Mouse (Mus musculus) neural tube, embryonic 12.5 days (tissue): ENCODE data around the gene Prkd2. TPM values are rescaled to one million over a fixed set of nuclear protein-coding genes. Genes with fewer than 3 reads are reported as not detected.

Source experiments
- ATAC-seq: fragments of 200-750 bp; cut with Nextera tagmentation; 2 replicates; pipeline ENCODE4 v1.8.0; 2017; ENCODE audit warnings: low read depth, mild to moderate bottlenecking, moderate TSS enrichment, moderate library complexity; ENCODE audit not compliant: low FRiP score
- H3K27ac ChIP-seq: fragments of 300-500 bp; sonication (generic); 2 replicates; pipeline ENCODE4 v1.5.1; 2016
- H3K27me3 ChIP-seq: fragments of 300-500 bp; sonication (generic); replicated peaks from 2 replicates; pipeline ENCODE4 v1.6.1; 2016; ENCODE audit warnings: mild to moderate bottlenecking
- H3K36me3 ChIP-seq: fragments of 300-500 bp; sonication (generic); 2 replicates; pipeline ENCODE4 v1.6.1; 2016; ENCODE audit warnings: mild to moderate bottlenecking
- H3K4me1 ChIP-seq: fragments of 300-500 bp; sonication (generic); 2 replicates; pipeline ENCODE4 v1.6.1; 2016
- H3K4me2 ChIP-seq: fragments of 300-500 bp; sonication (generic); replicated peaks from 2 replicates; pipeline ENCODE4 v1.6.1; 2016; ENCODE audit warnings: mild to moderate bottlenecking
- H3K4me3 ChIP-seq: fragments of 300-500 bp; sonication (generic); 2 replicates; pipeline ENCODE4 v1.5.1; 2016
- H3K9ac ChIP-seq: fragments of 300-500 bp; sonication (generic); 2 replicates; pipeline ENCODE4 v1.6.1; 2016; ENCODE audit warnings: mild to moderate bottlenecking
- H3K9me3 ChIP-seq: fragments of 300-500 bp; sonication (generic); 2 replicates; pipeline ENCODE4 v1.6.1; 2016; ENCODE audit warnings: mild to moderate bottlenecking
- WGBS: fragments of 180-500 bp; shearing (Covaris S2); methylation state at CpG from one replicate; pipeline ENCODE4 v1.1.7; 2016; 5-methylcytosine and 5-hydroxymethylcytosine counted together
- polyA plus RNA-seq: library from polyadenylated mRNA; unstranded; fragments of >200 nt; fragmentation: Nextera tagmentation; extraction: Ambion mirVana; gene quantifications from 2 replicates; pipeline ENCODE4 v1.2.1, GENCODE M21; 2016

Gene Prkd2
- polyA plus RNA-seq, 1 experiment from 2014 or later: 10.4 TPM

- ATAC-seq: no peak
- 4% methylated on average over 17 of the region's 17 CpGs for WGBS
Observed at GRCm38 (mm10) chr7:16874190-16874589, 31.5 kb downstream of the Prkd2 start.

GRCm38 (mm10) chr7:16874756-16875309 is 32.1 kb downstream of the Prkd2 start:
- H3K4me2 ChIP-seq: peak overlapping the region; percentile 83
- H3K27ac ChIP-seq: peak overlapping the region; percentile 59
- H3K27me3 ChIP-seq: no peaks in the 10 kb centered on the region
- no peaks in the 10 kb centered on the region for H3K9me3 ChIP-seq
- peak; percentile 95 for ATAC-seq
- H3K4me3 ChIP-seq: peak overlapping the region; percentile 79
- H3K9ac ChIP-seq: peak overlapping the region; percentile 35; the same call in 1 of the 2 replicates
- peaks cover 20% of the 10 kb centered on the region for H3K4me1 ChIP-seq
- under 1% methylated on average over 33 of the region's 33 CpGs for WGBS
- peaks cover 10% of the 10 kb centered on the region; the same call in 1 of the 2 replicates for H3K36me3 ChIP-seq

More at GRCm38 (mm10) chr7:16874190-16874589, 31.5 kb downstream of the Prkd2 start:
- no peaks in the 10 kb centered on the region for H3K9me3 ChIP-seq
- 0 out of 2 replicates have a peak overlapping the region, but pooled peaks have one; percentile 35 for H3K9ac ChIP-seq
- no peaks in the 10 kb centered on the region for H3K27me3 ChIP-seq
- H3K36me3 ChIP-seq: peaks cover 7% of the 10 kb centered on the region; the same call in 1 of the 2 replicates
- peak overlapping the region; percentile 59 for H3K27ac ChIP-seq
- H3K4me1 ChIP-seq: peaks cover 23% of the 10 kb centered on the region
- peak overlapping the region; percentile 83 for H3K4me2 ChIP-seq
- H3K4me3 ChIP-seq: peak overlapping the region; percentile 79

GRCm38 (mm10) chr7:16875310-16875325 is 32.4 kb downstream of the Prkd2 start, which contains the start of gene Dact3:
Gene Dact3 (plus strand): TSS chr7:16875317.
- peaks cover 20% of the 10 kb centered on the region for H3K4me1 ChIP-seq
- peak within 1 kb of the TSS; percentile 88 for H3K9ac ChIP-seq
- ATAC-seq: no peak
- H3K9me3 ChIP-seq: no peaks in the 10 kb centered on the region
- 0% methylated on average over 1 of the region's 1 CpGs for WGBS
- H3K36me3 ChIP-seq: peaks cover 10% of the 10 kb centered on the region; the same call in 1 of the 2 replicates
- H3K4me3 ChIP-seq: peak within 1 kb of the TSS; percentile 79
- H3K27me3 ChIP-seq: no peaks in the 10 kb centered on the region
- peak within 1 kb of the TSS; percentile 83 for H3K4me2 ChIP-seq
- H3K27ac ChIP-seq: peak within 1 kb of the TSS; percentile 70

GRCm38 (mm10) chr7:16875326-16875725 is 32.6 kb downstream of the Prkd2 start:
- WGBS: 0% methylated on average over 39 of the region's 42 CpGs
- Histone ChIP-seq H3K36me3 (peaks cover 10% of the 10 kb centered on the region; the same call in 1 of the 2 replicates), H3K4me2 (peak overlapping the region; percentile 83), H3K27ac (peak overlapping the region; percentile 70), H3K27me3 (no peaks in the 10 kb centered on the region), H3K9ac (peak overlapping the region; percentile 88), H3K4me3 (peak overlapping the region; percentile 79), H3K9me3 (no peaks in the 10 kb centered on the region), H3K4me1 (peaks cover 22% of the 10 kb centered on the region)
- ATAC-seq: peak; percentile 55

- peaks cover 29% of the 10 kb centered on the region for H3K4me1 ChIP-seq
- no peak for ATAC-seq
Observed at GRCm38 (mm10) chr7:16876006-16876405, 33.3 kb downstream of the Prkd2 start.

GRCm38 (mm10) chr7:16876608-16877007 is 33.9 kb downstream of the Prkd2 start:
- Histone ChIP-seq H3K9ac (peak overlapping the region; percentile 88), H3K27me3 (no peaks in the 10 kb centered on the region), H3K9me3 (no peaks in the 10 kb centered on the region), H3K27ac (no peak overlapping the region), H3K4me1 (peaks cover 31% of the 10 kb centered on the region), H3K4me2 (peak overlapping the region; percentile 83), H3K36me3 (peaks cover 6% of the 10 kb centered on the region; the same call in 1 of the 2 replicates), H3K4me3 (peak overlapping the region; percentile 79)
- 3% methylated on average over 13 of the region's 13 CpGs for WGBS
- no peak for ATAC-seq

More at GRCm38 (mm10) chr7:16876006-16876405, 33.3 kb downstream of the Prkd2 start:
- H3K9ac ChIP-seq: peak overlapping the region; percentile 88; the same call in 1 of the 2 replicates
- 8% methylated on average over 11 of the region's 11 CpGs for WGBS
- no peaks in the 10 kb centered on the region for H3K9me3 ChIP-seq
- peak overlapping the region; percentile 83 for H3K4me2 ChIP-seq
- no peaks in the 10 kb centered on the region for H3K27me3 ChIP-seq
- 0 out of 2 replicates have a peak overlapping the region, but pooled peaks have one; percentile 70 for H3K27ac ChIP-seq
- peak overlapping the region; percentile 79 for H3K4me3 ChIP-seq
- H3K36me3 ChIP-seq: peaks cover 10% of the 10 kb centered on the region; the same call in 1 of the 2 replicates

GRCm38 (mm10) chr7:16877717-16878116 is 35.0 kb downstream of the Prkd2 start:
- Histone ChIP-seq H3K36me3 (peaks cover 11% of the 10 kb centered on the region; the same call in 1 of the 2 replicates), H3K9ac (no peak overlapping the region), H3K4me1 (peaks cover 31% of the 10 kb centered on the region), H3K4me3 (no peak overlapping the region), H3K27me3 (0 out of 2 replicates have a peak, but pooled peaks cover 3% of the 10 kb centered on the region), H3K27ac (no peak overlapping the region), H3K9me3 (no peaks in the 10 kb centered on the region), H3K4me2 (no peak overlapping the region)
- WGBS: 84% methylated on average over 3 of the region's 3 CpGs
- ATAC-seq: no peak

- Histone ChIP-seq H3K27me3 (peaks cover 19% of the 10 kb centered on the region), H3K9ac (peak overlapping the region; percentile 21; the same call in 1 of the 2 replicates), H3K36me3 (peaks cover 32% of the 10 kb centered on the region), H3K27ac (peak overlapping the region; percentile 57; the same call in 1 of the 2 replicates), H3K4me3 (no peak overlapping the region), H3K4me2 (peak overlapping the region; percentile 40), H3K9me3 (peaks cover under 1% of the 10 kb centered on the region; the same call in 1 of the 2 replicates), H3K4me1 (peaks cover 31% of the 10 kb centered on the region)
- WGBS: 20% methylated on average over 9 of the region's 9 CpGs
- no peak for ATAC-seq
Observed at GRCm38 (mm10) chr7:16879796-16880547, 37.3 kb downstream of the Prkd2 start.

GRCm38 (mm10) chr7:16880615-16881014 is 37.9 kb downstream of the Prkd2 start:
- no peak for ATAC-seq
- peaks cover 26% of the 10 kb centered on the region for H3K27me3 ChIP-seq
- peak overlapping the region; percentile 40 for H3K4me2 ChIP-seq
- peaks cover 31% of the 10 kb centered on the region for H3K4me1 ChIP-seq
- no peak overlapping the region for H3K4me3 ChIP-seq
- peak overlapping the region; percentile 21; the same call in 1 of the 2 replicates for H3K9ac ChIP-seq
- peaks cover 7% of the 10 kb centered on the region; the same call in 1 of the 2 replicates for H3K9me3 ChIP-seq
- H3K36me3 ChIP-seq: peaks cover 38% of the 10 kb centered on the region
- WGBS: 5% methylated on average over 5 of the region's 5 CpGs
- H3K27ac ChIP-seq: peak overlapping the region; percentile 57; the same call in 1 of the 2 replicates

GRCm38 (mm10) chr7:16883162-16883561 is 40.5 kb downstream of the Prkd2 start:
- Histone ChIP-seq H3K36me3 (peaks cover 53% of the 10 kb centered on the region), H3K27me3 (peaks cover 45% of the 10 kb centered on the region), H3K4me2 (no peak overlapping the region), H3K4me1 (peaks cover 17% of the 10 kb centered on the region), H3K9ac (no peak overlapping the region), H3K9me3 (peaks cover 13% of the 10 kb centered on the region; the same call in 1 of the 2 replicates), H3K4me3 (no peak overlapping the region), H3K27ac (no peak overlapping the region)
- WGBS: 90% methylated on average over 6 of the region's 6 CpGs
- ATAC-seq: no peak

GRCm38 (mm10) chr7:16884334-16884733 is 41.6 kb downstream of the Prkd2 start:
- H3K9me3 ChIP-seq: peaks cover 13% of the 10 kb centered on the region; the same call in 1 of the 2 replicates
- H3K27ac ChIP-seq: no peak overlapping the region
- H3K36me3 ChIP-seq: peaks cover 47% of the 10 kb centered on the region
- no peak overlapping the region for H3K4me3 ChIP-seq
- 44% methylated on average over 4 of the region's 4 CpGs for WGBS
- peaks cover 17% of the 10 kb centered on the region for H3K4me1 ChIP-seq
- H3K27me3 ChIP-seq: peaks cover 49% of the 10 kb centered on the region
- no peak for ATAC-seq
- H3K9ac ChIP-seq: no peak overlapping the region
- no peak overlapping the region for H3K4me2 ChIP-seq

- Histone ChIP-seq H3K27ac (no peak overlapping the region), H3K36me3 (peaks cover 47% of the 10 kb centered on the region), H3K4me3 (peak overlapping the region; percentile 23), H3K27me3 (peaks cover 49% of the 10 kb centered on the region), H3K4me2 (peak overlapping the region; percentile 45), H3K9me3 (peaks cover 13% of the 10 kb centered on the region; the same call in 1 of the 2 replicates), H3K9ac (no peak overlapping the region), H3K4me1 (peaks cover 8% of the 10 kb centered on the region)
- WGBS: 12% methylated on average over 83 of the region's 95 CpGs
- ATAC-seq: 0 out of 2 replicates have a peak, but pooled peaks have one; percentile 6
Observed at GRCm38 (mm10) chr7:16885271-16885776, 42.6 kb downstream of the Prkd2 start.
